Mouse (Mus musculus) MEL (cell line): ENCODE measurements around the gene Phf11d.
"Not testable (repeated sequence)": the region's sequence is repeated elsewhere in the genome, so short reads cannot be mapped to it uniquely, and the experiment has no call there.

Source experiments
- CHD1 ChIP-seq: IDR thresholded peaks from 2 replicates; pipeline ENCODE4 v1.6.1; 2012; ENCODE audit warnings: low read depth, mild to moderate bottlenecking, inconsistent platforms, low read length, improper control_type of control experiment
- MYB ChIP-seq: IDR thresholded peaks from 2 replicates; pipeline ENCODE4 v1.6.1; 2011; ENCODE audit warnings: mild to moderate bottlenecking, low read depth, low read length, improper control_type of control experiment

DNA sequence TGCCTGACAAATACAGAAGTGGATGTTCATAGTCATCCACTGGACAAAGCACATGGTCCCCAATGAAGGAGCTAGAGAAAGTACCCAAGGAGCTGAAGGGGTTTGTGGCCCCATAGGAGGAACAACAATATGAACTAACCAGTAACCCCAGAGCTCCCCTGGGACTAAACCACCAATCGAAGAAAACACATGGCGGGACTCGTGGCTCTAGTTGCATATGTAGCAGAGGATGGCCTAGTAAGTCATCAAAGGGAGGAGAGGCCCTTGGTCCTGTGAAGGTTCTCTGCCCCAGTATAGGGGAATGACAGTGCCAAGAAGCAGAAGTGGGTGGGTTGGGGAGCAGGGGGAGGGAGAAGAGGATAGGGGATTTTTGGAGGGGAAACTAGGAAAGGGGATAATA is 29.2 kb downstream of the Phf11d start:
- not testable (repeated sequence) for TF ChIP-seq CHD1, MYB
